Mouse (Mus musculus) granulocyte monocyte progenitor cell, adult 5-6 weeks (primary cell): ENCODE measurements around the gene Cdk4. TPM values are rescaled to one million over a fixed set of nuclear protein-coding genes. Genes with fewer than 3 reads are reported as not detected.
A peak's percentile ranks its signal among the peaks of the same experiment; 100 is the strongest.
"Not testable (repeated sequence)": the region's sequence is repeated elsewhere in the genome, so short reads cannot be mapped to it uniquely, and the experiment has no call there.

ENCODE experiments used
- ATAC-seq: replicated peaks from 2 replicates; pipeline ENCODE4 v1.8.0; 2016; ENCODE audit warnings: mild to moderate bottlenecking, moderate TSS enrichment, inconsistent platforms; ENCODE audit not compliant: poor library complexity, severe bottlenecking
- total RNA-seq, 2 experiments: library from RNA; stranded (forward) in 1 of 2; stranded (reverse) in 1 of 2; fragments of 200-712, 200-1000 nt in 1 of 2; fragments of >200 nt in 1 of 2; fragmentation: Nextera tagmentation in 1 of 2; gene quantifications; 2 replicates each; pipeline ENCODE4 v1.2.3; 2014 to 2017

Gene Cdk4
- total RNA-seq, 2 experiments from 2014 or later = 568 to 802 TPM

DNA sequence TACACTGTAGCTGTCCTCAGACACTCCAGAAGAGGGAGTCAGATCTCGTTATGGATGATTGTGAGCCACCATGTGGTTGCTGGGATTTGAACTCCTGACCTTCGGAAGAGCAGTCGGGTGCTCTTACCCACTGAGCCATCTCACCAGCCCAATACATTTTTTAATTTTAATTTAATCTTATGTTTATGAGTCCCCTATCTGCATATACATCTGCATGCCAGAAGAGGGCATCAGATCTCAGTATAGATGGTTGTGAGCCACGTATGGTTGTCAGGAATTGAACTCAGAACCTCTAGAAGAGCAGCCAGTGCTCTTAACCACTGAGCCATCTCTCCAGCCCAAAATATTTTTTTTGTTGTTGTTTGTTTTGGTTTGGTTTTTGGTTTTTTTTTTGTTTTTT lies 8.9 kb downstream of the Cdk4 start:
- not testable (repeated sequence) for ATAC-seq

DNA sequence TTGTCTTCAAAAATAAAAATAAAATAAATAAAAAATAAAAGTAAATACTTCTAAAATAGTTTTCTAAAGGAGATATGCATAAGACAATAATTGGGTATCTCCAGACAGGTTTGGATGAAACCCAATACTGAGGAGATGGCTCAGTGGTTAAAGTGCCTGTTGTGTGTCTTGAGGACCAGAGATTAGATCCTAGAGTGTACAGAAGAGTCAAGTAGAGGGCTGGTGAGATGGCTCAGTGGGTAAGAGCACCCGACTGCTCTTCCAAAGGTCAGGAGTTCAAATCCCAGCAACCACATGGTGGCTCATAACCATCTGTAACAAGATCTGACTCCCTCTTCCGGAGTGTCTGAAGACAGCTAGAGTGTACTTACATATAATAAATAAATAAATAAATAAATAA lies 9.6 kb downstream of the Cdk4 start:
- not testable (repeated sequence) for ATAC-seq

DNA sequence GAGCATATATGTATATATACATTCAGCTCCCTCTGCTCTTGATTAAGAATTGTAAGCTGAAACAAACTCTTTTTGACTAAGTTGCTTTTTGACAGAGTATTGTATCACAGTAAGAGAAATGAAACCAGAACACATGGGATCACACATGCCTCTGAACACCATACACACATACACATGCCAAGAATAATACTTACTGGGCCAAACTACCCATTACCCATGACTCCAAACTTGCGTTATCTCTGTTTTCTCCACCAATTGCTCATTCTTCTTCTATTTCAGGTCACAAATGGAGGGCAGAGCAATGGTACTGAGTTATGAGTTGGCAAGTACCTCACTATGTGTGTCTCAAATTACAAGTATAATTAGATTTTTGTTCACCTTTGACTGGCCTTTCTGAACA lies 10.6 kb downstream of the Cdk4 start:
- ATAC-seq = no peak

DNA sequence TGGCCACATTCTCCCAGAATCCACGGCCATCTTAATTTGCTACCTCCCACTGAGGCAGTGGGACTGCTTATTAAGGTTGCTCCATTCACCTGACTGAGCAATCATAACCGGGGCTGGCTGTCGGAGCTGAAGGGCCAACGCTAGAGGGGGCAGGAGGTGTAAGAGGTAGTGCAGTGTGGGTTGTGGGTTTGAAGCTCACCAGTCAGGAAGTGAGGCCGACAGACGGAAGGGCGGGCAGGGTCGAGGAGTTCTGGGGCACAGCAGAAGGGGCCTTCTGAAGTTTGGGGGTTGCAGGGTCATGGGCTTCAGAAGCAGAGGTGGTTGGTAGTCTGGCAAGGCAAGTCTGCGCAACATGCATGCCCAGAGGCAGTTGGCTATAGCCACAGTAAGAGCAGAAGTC lies 11.7 kb downstream of the Cdk4 start, which contains the start of gene Agap2:
Gene Agap2 (plus strand): TSS at position 205 of the 400 bp plus-strand sequence.
- peak; percentile 75 for ATAC-seq

DNA sequence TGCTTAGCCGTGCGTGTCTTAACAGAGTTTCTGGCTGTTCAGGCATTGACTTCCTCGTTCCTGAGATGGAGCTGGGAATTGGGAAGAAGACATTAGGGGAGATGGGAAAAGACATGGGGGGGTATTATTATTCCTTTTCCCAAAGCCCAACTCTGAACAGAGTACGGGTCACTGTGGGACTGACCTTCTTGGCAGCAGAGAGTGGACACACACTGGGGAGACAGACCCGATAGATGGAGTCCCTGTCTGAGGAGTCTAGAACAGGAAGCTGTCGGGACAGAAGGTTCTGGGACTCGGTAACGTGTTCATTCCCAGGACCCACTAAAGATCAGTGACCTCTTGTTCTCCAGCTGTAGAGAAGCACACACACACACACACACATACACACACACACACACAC lies 12.3 kb downstream of the Cdk4 start:
- no peak for ATAC-seq

DNA sequence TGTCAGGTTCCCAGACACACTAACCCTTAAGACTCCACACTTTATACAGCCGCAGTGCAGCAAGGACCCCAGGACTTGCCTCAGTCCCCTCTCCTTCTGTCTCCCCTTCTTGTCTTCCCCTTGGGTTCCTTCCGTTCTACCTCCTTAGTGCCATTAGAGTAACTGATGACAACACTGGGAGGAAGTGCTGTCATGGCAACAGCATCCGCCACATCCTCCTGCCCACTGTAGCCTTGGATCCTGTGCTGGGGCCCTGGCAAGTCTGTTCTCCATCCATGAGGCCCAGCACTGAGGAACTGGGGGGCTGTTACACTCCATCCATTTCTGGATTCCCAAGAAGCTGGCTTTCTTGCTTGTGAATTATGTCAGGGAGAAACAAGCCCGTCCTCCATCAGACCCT lies 12.7 kb downstream of the Cdk4 start:
- peak; percentile 75 for ATAC-seq

DNA sequence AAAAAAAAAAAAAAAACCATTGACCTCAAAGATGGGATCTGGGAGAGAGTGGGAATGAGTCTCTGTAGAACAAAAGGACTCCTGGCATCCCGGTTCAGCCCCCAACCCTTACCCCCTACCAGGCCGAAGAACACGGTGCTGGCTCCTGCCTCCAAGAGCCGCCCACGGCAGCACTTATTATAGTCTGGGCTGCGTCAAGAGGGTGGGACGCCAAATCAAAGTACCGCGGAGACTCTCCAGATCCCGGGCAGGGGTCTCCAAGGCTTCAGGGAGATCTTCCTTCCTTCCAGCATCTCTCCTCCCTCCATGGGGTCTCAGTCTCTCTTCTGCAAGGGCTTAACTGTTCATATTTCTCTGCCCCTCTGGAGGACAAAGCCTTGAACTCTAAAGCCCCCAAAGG lies 14.2 kb downstream of the Cdk4 start:
- no peak for ATAC-seq

DNA sequence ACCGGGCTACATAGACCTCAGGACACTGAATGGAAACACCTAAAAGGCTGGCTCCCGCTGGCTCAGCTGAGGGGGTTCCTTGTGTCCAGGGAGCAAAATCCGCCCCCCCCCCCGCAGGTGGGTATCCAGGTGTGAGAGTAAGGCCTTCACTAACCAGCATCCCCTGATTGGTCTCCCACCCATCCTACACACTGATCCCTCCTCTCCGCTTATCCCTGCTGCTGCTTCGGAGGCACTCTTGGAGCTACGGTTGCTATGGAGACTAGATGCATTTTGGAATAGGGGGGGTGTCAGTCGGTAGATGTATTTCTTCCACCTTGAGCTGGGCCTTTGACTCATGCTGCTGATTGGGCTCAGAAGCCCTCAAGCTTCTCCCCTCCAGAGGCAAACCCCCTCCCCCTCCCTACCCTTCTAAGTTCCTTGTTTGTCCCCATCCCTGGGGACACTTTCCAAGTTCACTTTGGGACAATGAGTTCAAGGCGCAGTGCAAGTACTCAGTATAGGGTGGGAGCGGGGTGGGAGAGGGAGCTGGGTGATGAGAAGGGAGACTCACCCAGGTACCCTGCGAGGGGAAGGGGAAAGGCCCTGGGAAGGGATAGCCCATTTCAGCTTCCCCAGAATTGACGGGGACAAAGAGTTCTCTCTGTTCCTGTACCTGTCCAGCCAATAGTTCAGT lies 14.8 kb downstream of the Cdk4 start:
- no peak for ATAC-seq

DNA sequence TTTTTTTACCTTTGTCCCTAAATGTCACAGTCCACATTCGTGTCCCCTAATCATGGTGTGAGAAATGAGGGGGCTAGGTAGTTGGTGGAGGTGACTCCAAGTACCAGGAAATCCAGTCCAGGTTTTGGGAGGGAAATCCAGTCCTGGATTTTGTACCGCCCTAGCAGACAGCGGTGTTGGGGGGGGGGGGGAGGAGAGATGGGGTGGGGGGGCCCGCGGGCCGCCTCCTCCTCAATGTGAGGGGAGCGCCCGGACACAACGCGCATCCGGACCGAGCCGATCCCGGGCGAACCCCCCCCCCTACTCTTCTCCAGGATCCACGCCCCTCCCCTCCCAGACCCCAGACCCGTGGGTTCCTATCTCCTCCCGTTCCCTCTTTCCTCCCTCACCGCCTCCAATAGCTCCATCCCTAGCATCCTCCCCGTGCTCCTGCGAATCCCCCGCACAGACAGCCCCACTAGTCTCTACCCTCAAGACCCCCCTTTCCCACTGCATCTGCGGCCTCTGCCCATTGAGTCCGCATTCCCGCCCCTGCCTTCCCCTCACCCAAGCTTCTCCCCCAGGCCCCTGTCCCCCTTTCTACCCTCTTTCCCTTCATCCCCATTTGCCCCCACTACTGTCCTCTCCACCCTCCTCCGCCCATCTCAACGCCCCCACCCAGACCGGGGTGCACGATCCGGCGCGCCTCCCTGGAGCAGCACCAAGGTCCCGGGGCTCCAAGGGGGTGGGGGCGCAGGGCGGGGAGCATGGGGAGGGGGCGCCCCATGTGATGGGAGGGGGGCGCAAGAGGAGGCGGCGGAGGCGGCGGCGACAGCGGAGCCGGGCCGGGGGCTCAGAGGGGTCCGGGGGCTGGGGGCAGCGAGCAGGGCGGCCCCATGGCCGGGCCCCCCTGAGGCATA lies 15.6 kb downstream of the Cdk4 start:
- ATAC-seq = no peak

DNA sequence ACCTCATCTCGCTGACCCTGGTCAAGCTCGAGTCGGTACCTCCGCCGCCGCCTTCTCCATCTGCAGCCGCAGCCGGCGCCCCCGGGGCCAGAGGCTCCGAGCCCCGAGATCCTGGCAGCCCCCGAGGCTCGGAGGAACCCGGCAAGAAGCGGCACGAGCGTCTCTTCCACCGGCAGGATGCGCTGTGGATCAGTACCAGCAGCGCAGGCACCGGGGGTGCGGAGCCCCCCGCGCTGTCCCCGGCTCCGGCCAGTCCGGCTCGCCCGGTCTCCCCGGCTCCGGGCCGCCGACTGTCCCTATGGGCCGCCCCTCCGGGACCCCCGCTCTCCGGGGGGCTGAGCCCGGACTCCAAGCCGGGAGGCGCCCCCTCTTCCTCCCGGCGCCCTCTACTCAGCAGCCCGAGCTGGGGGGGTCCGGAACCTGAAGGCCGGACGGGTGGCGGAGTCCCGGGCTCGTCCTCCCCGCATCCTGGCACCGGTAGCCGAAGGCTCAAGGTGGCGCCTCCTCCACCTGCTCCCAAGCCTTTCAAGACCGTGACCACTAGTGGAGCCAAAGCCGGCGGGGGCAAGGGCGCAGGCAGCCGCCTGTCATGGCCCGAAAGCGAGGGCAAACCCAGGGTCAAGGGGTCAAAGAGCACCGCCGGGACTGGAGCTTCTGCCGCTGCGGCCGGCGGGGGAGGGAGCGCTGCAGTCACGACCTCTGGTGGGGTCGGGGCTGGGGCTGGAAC lies 16.5 kb downstream of the Cdk4 start:
- no peak for ATAC-seq

DNA sequence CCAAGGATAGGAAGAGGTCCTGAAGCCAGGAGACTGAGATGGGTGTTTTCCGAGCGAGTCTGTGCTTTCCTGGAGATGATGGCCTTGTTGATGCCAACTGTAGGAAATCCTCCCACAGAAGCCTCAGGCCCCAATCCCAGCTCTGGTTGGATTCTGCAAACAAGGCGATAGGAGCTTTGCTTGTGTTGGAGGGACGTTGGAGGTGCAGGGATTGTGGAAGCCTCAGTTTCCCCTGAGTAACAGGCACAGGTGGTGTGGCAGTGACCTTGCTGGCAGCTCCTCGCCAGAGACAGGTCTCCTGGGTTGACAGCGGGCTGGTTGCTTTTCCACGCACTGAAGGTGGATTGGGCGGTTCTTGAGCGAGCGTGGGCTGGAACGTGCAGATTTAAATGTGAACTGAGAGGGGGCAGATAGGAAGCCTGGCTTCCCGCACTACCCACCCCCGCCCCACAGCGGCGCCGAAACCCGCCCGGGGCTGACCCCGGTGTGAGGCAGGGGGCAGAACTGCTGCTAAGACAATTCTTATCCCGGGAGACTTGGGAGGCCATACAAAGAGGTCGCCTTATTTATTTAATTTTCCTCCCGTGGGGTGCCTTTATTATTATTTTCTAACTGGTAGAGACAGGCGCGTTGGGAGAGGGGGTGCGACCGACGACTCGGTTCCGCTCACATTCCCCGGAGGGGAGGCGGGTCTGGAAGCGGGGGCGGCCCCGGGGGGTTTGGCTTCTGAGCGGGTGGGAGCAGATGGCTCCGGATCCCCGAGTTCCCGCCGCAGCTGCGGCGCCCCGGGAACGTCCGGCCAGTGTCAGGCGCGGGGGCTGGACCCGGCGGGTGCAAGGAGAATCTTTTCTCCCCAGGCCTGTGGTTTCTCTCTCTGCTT lies 17.8 kb downstream of the Cdk4 start:
- no peak for ATAC-seq

DNA sequence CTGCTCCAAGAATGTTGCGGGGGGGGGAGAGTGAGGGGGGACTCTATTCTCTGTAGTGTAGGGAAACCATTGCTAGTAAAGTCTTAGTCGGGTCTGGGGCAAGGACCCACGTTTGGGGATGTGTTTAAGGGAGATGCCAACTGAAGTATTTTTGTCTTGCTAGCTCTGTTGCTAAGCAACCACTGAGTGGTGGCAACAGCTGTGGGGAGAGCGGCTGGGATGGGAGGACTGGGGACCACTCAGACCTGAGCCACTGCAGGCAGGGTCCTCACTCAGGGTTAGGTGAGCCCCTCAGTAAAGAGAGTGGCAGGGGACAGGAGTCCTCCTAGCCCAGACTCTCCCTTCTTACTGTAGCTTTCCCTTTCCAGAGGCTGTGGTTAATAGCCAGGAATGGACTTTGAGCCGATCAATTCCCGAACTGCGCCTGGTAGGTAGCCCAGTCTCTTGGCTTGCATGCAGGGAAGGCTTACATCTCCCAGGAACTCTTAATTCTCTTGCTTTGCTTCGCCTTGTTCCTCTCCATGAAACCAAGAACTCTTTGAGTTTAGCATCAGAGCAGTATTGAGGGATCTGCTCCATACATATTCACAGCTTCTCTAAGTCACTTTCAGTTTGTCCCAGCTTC lies 18.8 kb downstream of the Cdk4 start:
- ATAC-seq = no peak

DNA sequence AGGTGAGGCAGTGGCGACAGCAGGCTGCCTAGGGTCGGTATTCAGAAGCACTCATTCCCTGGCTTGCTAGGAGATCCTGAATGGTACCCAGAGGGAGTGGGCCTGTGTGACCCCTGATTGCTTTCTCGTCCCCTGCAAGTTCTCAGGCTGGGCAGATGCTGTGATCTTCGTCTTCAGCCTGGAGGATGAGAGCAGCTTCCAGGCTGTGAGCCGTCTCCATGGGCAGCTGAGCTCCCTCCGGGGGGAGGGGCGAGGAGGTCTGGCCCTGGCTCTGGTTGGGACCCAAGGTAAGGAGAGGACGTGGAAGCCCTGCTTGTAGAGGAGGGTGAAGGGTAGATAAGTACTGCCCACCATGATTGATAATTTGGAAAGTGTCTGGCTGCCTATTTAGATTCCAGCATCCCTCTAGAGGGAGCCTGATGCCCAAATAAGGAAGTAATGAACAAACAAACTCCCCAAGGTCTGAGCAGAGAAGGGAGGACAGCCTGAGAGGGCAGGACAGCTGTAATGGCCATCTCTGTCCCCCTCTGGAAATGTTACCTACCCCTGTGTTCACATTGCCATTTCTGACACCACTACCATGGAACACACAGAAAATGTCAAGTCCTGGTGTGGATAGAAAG lies 20.1 kb downstream of the Cdk4 start:
- ATAC-seq = no peak

DNA sequence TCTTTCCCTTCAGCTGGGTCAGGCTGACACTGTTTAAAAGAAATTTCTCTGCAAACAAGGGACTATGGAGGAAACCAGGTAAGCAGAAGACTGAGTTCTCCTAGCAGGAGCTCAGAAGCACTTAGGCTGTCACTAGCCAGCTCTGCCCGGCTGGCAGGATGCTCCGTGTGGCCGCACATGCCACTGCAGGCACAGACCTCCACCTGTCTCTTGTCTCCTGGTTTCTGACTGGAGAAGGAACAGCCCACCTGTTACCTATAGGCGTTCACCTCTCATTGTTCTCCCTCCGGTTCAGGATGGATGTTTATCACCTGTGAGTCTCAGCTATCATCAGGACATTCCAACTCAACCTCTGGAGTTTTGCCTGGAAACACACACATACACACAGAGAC lies 20.6 kb downstream of the Cdk4 start:
- no peak for ATAC-seq

DNA sequence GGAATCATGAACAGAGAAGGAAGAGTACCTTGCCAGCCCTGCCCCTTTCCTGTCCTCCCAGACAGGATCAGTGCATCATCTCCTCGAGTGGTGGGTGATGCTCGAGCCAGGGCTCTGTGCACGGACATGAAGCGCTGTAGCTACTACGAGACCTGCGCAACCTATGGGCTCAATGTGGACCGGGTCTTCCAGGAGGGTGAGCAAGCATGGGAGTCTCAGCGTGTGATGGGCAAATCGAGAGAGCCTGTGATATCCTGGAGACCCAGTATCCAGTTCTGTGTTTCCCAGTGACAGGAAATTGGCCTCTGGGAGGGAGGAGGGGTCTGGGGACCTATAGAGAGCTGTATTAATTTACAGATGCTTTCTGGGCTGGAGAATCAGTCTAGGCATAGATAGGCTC lies 21.7 kb downstream of the Cdk4 start:
- ATAC-seq = no peak

DNA sequence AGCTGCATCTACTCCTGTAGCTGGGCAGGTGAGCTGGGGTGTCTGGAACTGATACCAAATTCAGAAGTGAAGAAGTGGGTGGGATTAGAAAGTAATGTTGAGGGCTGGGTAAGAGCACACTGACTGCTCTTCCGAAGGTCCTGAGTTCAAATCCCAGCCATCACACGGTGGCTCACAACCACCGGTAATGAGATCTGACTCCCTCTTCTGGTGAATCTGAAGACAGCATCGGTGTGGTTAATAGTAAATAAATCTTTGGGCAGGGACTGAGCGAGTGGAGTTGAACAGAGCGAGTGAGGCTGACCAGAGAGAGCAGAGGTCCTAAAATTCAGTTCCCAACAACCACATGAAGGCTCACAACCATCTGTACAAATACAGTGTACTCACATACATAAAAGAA lies 22.3 kb downstream of the Cdk4 start:
- no peak for ATAC-seq

DNA sequence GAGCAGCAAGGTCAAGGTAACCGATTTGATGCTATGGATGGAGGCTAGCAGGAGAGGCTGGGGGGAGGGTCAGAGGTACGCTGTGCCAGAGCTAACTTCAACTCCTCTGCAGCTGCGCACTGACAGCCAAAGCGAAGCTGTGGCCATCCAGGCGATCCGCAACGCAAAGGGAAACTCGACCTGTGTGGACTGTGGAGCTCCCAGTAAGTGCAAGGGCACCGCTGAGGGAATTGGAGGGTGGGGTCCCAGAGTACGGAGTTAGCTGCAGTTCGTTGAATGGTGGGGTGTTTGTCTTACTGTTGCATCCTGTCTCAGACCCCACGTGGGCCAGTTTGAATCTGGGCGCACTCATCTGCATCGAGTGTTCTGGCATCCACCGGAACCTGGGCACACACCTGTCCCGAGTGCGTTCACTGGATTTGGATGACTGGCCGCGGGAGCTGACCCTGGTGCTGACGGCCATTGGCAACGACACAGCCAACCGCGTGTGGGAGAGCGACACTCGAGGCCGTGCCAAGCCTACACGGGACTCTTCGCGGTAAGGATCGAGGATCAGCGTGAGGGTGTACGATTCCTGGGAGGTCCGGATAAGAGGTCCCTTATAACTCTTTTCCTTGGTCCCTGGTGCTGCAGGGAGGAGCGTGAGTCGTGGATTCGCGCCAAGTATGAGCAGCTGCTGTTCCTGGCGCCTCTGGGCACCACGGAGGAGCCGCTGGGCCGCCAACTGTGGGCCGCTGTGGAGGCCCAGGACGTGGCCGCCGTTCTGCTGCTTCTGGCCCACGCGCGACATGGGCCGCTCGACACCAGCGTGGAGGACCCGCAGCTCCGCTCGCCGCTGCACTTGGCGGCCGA lies 27.5 kb downstream of the Cdk4 start:
- ATAC-seq = no peak
